Mouse (Mus musculus) bone marrow macrophage, adult 2 months (primary cell): ENCODE measurements around the gene Smim23.

Experiments used
- CTCF ChIP-seq: IDR thresholded peaks from 2 replicates; pipeline ENCODE4 v1.5.1; 2012; ENCODE audit warnings: low read depth, mild to moderate bottlenecking, low read length, moderate library complexity
- POLR2A ChIP-seq: IDR thresholded peaks from 2 replicates; pipeline ENCODE4 v1.6.1; 2012; ENCODE audit warnings: mild to moderate bottlenecking, low read depth, low read length, borderline replicate concordance

- TF ChIP-seq POLR2A (no peak), CTCF (no peak)
These were observed 10.6 kb upstream of the Smim23 start for GRCm38 (mm10) chr11:32835022-32835421.
